Mouse (Mus musculus): ENCODE results near the gene Aldh3a2. TPM values are rescaled to one million over a fixed set of nuclear protein-coding genes. Genes with fewer than 3 reads are reported as not detected.
"Not testable (repeated sequence)": the region's sequence is repeated elsewhere in the genome, so short reads cannot be mapped to it uniquely, and the experiment has no call there.

Gene Aldh3a2
- total and polyA plus RNA-seq, 3 experiments: 19.5 to 28.4 (median 26.3) TPM

DNA sequence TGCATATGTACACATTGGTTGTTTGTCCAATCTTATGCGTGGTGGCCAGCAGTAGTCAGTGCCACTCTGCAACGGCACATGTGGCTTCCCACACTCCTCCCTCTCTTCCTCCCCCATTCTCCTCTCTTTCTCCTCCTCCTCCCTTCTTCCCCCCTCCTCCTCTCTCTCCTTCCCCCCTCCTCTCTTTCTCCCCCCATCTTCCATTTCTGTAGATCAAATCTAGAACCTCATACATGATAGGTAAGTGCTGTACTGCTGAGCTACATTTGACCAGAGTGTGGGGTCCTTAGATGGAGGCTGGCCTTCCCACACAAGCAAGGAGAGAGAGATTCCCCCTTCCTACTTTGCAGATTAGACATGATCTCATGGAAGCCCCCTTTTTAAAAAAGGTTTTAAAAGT, 74.5 kb downstream of the Aldh3a2 start:
- in situ Hi-C loops (cut with MboI; ENCODE audit: low pct_ligation_motif_present, low pct_unique_long_range_greater_than_20kb, low sequenced_read_pairs) (loop anchor here (5.0 to 10.0 kb wide), 3 partner anchors 150 to 312 kb away; partner anchors contain the start of genes B9d1 and Slc47a2), dilution Hi-C loops (cut with MboI; ENCODE audit: extremely low pct_ligation_motif_present, extremely low pct_unique_long_range_greater_than_20kb, low sequenced_read_pairs) (no loop called here)
- Histone ChIP-seq H3K4me1 (ENCODE audit: control insufficient read depth in 1 of 2, insufficient read depth in 2 of 2) (peaks cover 0 to 3% of the 10 kb centered on the region in 2 experiments; a peak in 2 of 4 replicates), H3K27ac (ENCODE audit: insufficient read depth, low read depth) (no peak overlapping the region), H3K79me2 (replicated peaks; ENCODE audit: control insufficient read depth, extremely low read depth, insufficient read depth, poor library complexity, severe bottlenecking) (no peaks in the 10 kb centered on the region), H3K4me3 (replicated peaks in 1 of 3; ENCODE audit: low read depth in 2 of 3, low read length in 2 of 3, poor library complexity in 1 of 3) (no peak overlapping the region), H3K4me2 (ENCODE audit: insufficient read depth, low read depth, poor library complexity, severe bottlenecking) (no peak overlapping the region), H3K27me3 (replicated peaks) (peaks cover 14% of the 10 kb centered on the region), H3K36me3 (replicated peaks in 1 of 2; ENCODE audit: control insufficient read depth in 1 of 2, insufficient read depth in 1 of 2, low read length in 1 of 2) (no peaks in the 10 kb centered on the region), H3K9ac (ENCODE audit: insufficient read depth, low read depth) (no peak overlapping the region), H3K9me3 (replicated peaks; ENCODE audit: low read length) (no peaks in the 10 kb centered on the region)
- no peak for DNase-seq (ENCODE audit: extremely low read depth)
- TF ChIP-seq EP300 (IDR thresholded peaks at IDR 0.05; ENCODE audit: low read length) (no peak), MAZ (IDR thresholded peaks at IDR 0.05; ENCODE audit: low read depth, low read length) (no peak)

DNA sequence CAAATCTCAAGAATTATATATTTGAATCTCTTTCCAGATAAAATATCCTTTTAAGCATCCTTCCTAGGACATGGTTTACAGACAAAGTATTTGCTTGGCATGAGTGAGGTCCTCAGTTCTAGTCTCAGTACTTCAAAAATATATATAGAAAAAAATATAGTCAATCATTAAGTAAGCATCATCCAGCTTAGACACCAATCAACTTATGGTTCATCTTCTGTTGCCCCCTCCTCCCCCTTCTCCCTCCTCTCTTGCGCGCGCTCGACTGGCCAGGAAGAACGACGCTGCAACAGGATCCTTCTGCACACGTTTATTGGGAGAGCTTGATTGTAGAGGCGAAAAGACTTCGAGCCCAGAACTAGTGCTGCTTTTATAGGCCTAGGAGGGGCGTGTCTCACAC, 75.1 kb downstream of the Aldh3a2 start:
- H3K36me3 ChIP-seq (replicated peaks in 1 of 2; ENCODE audit: control insufficient read depth in 1 of 2, insufficient read depth in 1 of 2, low read length in 1 of 2); H3K4me1 ChIP-seq (ENCODE audit: control insufficient read depth in 1 of 2, insufficient read depth in 2 of 2); H3K4me2 ChIP-seq (ENCODE audit: insufficient read depth, low read depth, poor library complexity, severe bottlenecking); H3K9me3 ChIP-seq (replicated peaks; ENCODE audit: low read length); dilution Hi-C loops (cut with MboI; ENCODE audit: extremely low pct_ligation_motif_present, extremely low pct_unique_long_range_greater_than_20kb, low sequenced_read_pairs); H3K9ac ChIP-seq (ENCODE audit: insufficient read depth, low read depth); H3K27ac ChIP-seq (ENCODE audit: insufficient read depth, low read depth); DNase-seq (ENCODE audit: extremely low read depth); H3K79me2 ChIP-seq (replicated peaks; ENCODE audit: control insufficient read depth, extremely low read depth, insufficient read depth, poor library complexity, severe bottlenecking); H3K4me3 ChIP-seq (replicated peaks in 1 of 3; ENCODE audit: low read depth in 2 of 3, low read length in 2 of 3, poor library complexity in 1 of 3): not testable (repeated sequence)
- H3K27me3 ChIP-seq (replicated peaks): peaks cover 12% of the 10 kb centered on the region
- in situ Hi-C loops (cut with MboI; ENCODE audit: low pct_ligation_motif_present, low pct_unique_long_range_greater_than_20kb, low sequenced_read_pairs): loop anchor here (5.0 to 10.0 kb wide), 3 partner anchors 150 to 313 kb away; partner anchors contain the start of genes B9d1 and Slc47a2

DNA sequence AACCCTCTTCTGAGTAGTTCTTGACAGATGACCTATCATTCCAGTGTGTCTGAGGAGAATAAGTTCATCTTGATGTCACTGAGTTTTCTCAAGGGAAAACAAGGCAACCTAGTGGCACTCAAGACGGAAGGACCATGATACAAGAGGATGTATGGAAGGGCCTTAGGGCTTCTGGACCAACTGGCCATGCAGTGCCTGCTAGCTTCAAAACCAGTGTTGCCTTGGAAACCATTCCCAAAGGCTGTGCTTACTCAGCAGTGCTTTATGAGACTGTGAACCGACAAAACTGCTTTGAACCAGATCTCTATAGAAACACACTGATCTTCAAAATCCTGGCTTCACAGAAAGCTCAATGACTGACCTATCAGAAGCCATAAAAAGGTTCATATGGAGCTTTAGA, 76.5 kb downstream of the Aldh3a2 start:
- dilution Hi-C loops (cut with MboI; ENCODE audit: extremely low pct_ligation_motif_present, extremely low pct_unique_long_range_greater_than_20kb, low sequenced_read_pairs) (no loop called here), in situ Hi-C loops (cut with MboI; ENCODE audit: low pct_ligation_motif_present, low pct_unique_long_range_greater_than_20kb, low sequenced_read_pairs) (loop anchor here (5.0 to 10.0 kb wide), 3 partner anchors 152 to 314 kb away; partner anchors contain the start of genes B9d1 and Slc47a2)
- TF ChIP-seq BHLHE40 (IDR thresholded peaks at IDR 0.05; ENCODE audit: low read depth, low read length): no peak
- TF ChIP-seq NRF1 (IDR thresholded peaks at IDR 0.05; ENCODE audit: low read depth, low read length): no peak
- TF ChIP-seq MEF2A (IDR thresholded peaks at IDR 0.05; ENCODE audit: borderline replicate concordance, low read depth, low read length): no peak
- TF ChIP-seq ZNF384 (IDR thresholded peaks at IDR 0.05; ENCODE audit: low read depth, low read length): no peak
- TF ChIP-seq RAD21 (IDR thresholded peaks at IDR 0.05; ENCODE audit: low read depth, low read length): no peak
- no peak for TF ChIP-seq POLR2A (IDR thresholded peaks at IDR 0.05; ENCODE audit: low read depth, low read length)
- no peak for TF ChIP-seq EP300 (IDR thresholded peaks at IDR 0.05; ENCODE audit: low read length)
- TF ChIP-seq USF2 (conservative IDR thresholded peaks at IDR 0.05; ENCODE audit: low read depth, low read length): no peak
- TF ChIP-seq SMC3 (IDR thresholded peaks at IDR 0.05; ENCODE audit: low read depth, low read length): no peak
- TF ChIP-seq JUN (IDR thresholded peaks at IDR 0.05; ENCODE audit: insufficient read depth, low read depth, low read length): no peak
- TF ChIP-seq SIN3A (IDR thresholded peaks at IDR 0.05; ENCODE audit: low read length): no peak
- no peak for TF ChIP-seq PAX5 (IDR thresholded peaks at IDR 0.05; ENCODE audit: low read length)
- TF ChIP-seq POLR2AphosphoS2 (IDR thresholded peaks at IDR 0.05; ENCODE audit: low read depth, low read length): no peak
- TF ChIP-seq MXI1 (IDR thresholded peaks at IDR 0.05; ENCODE audit: low read depth, low read length): no peak
- Histone ChIP-seq H3K9ac (ENCODE audit: insufficient read depth, low read depth) (no peak overlapping the region), H3K4me3 (replicated peaks in 1 of 3; ENCODE audit: low read depth in 2 of 3, low read length in 2 of 3, poor library complexity in 1 of 3) (no peak overlapping the region), H3K36me3 (replicated peaks in 1 of 2; ENCODE audit: control insufficient read depth in 1 of 2, insufficient read depth in 1 of 2, low read length in 1 of 2) (no peaks in the 10 kb centered on the region), H3K27me3 (replicated peaks) (peaks cover 12% of the 10 kb centered on the region), H3K9me3 (replicated peaks; ENCODE audit: low read length) (no peaks in the 10 kb centered on the region), H3K4me2 (ENCODE audit: insufficient read depth, low read depth, poor library complexity, severe bottlenecking) (no peak overlapping the region), H3K27ac (ENCODE audit: insufficient read depth, low read depth) (no peak overlapping the region), H3K4me1 (ENCODE audit: control insufficient read depth in 1 of 2, insufficient read depth in 2 of 2) (peaks cover 0 to 3% of the 10 kb centered on the region in 2 experiments; a peak in 2 of 4 replicates), H3K79me2 (replicated peaks; ENCODE audit: control insufficient read depth, extremely low read depth, insufficient read depth, poor library complexity, severe bottlenecking) (no peaks in the 10 kb centered on the region)
- DNase-seq (ENCODE audit: extremely low read depth): no peak
